Mouse (Mus musculus) large intestine, adult 2 months (tissue): ENCODE data around the gene Synpr. TPM values are rescaled to one million over a fixed set of nuclear protein-coding genes. Genes with fewer than 3 reads are reported as not detected.
A peak's percentile ranks its signal among the peaks of the same experiment; 100 is the strongest.
"Not testable (repeated sequence)": the region's sequence is repeated elsewhere in the genome, so short reads cannot be mapped to it uniquely, and the experiment has no call there.

ENCODE experiments used
- DNase-seq: peaks from one replicate; pipeline ENCODE4 v3.0.0-alpha.2; 2012; ENCODE audit warnings: low read depth, low spot score
- WGBS: fragments of 180-500 bp; shearing (Covaris S2); methylation state at CpG from one replicate; pipeline ENCODE4 v1.1.7; 2018; 5-methylcytosine and 5-hydroxymethylcytosine counted together
- polyA plus RNA-seq: library from polyadenylated mRNA; depleted of rRNA; stranded (reverse); fragments of >200 nt; gene quantifications from 2 replicates; pipeline ENCODE4 v1.2.3, GENCODE M21; 2012; rRNA removed

Gene Synpr
- 0.24 TPM in 1 of 2 replicates, not detected in the other for polyA plus RNA-seq

- no peak for DNase-seq
- 6% methylated on average over 27 of the region's 27 CpGs for WGBS
Measured at GRCm38 (mm10) chr14:13284091-13284844, at the start of gene Synpr. Synpr (plus strand) TSS chr14:13284780.

GRCm38 (mm10) chr14:13236929-13237328, 47.7 kb upstream of the Synpr start:
- peak; percentile 3 for DNase-seq
- WGBS = 14% methylated on average over 1 of the region's 1 CpGs

- 56% methylated on average over 4 of the region's 4 CpGs for WGBS
- DNase-seq = no peak
Measured at GRCm38 (mm10) chr14:13247431-13247830, 37.1 kb upstream of the Synpr start.

- DNase-seq = no peak
Measured at GRCm38 (mm10) chr14:13249361-13249760, 35.2 kb upstream of the Synpr start.

GRCm38 (mm10) chr14:13252594-13252993, 32.0 kb upstream of the Synpr start:
- WGBS = 85% methylated on average over 1 of the region's 1 CpGs

GRCm38 (mm10) chr14:13254741-13255140, 29.8 kb upstream of the Synpr start:
- 74% methylated on average over 2 of the region's 2 CpGs for WGBS
- not testable (repeated sequence) for DNase-seq

More at GRCm38 (mm10) chr14:13252594-13252993, 32.0 kb upstream of the Synpr start:
- no peak for DNase-seq

GRCm38 (mm10) chr14:13262406-13262805, 22.2 kb upstream of the Synpr start:
- 42% methylated on average over 1 of the region's 1 CpGs for WGBS
- DNase-seq = no peak

GRCm38 (mm10) chr14:13266331-13266730, 18.2 kb upstream of the Synpr start:
- no peak for DNase-seq
- whole genome bisulfite sequencing = 70% methylated on average over 2 of the region's 2 CpGs

GRCm38 (mm10) chr14:13267181-13267580, 17.4 kb upstream of the Synpr start:
- 73% methylated on average over 4 of the region's 4 CpGs for WGBS
- no peak for DNase-seq

GRCm38 (mm10) chr14:13283211-13283610, 1.4 kb upstream of the Synpr start:
- 60% methylated on average over 4 of the region's 4 CpGs for WGBS
- no peak for DNase-seq

- 14% methylated on average over 13 of the region's 13 CpGs for WGBS
- no peak for DNase-seq
Measured at GRCm38 (mm10) chr14:13284845-13285198, 242 bp downstream of the Synpr start.

- 67% methylated on average over 10 of the region's 10 CpGs for WGBS
- DNase-seq = no peak
Measured at GRCm38 (mm10) chr14:13285341-13286130, 956 bp downstream of the Synpr start.

GRCm38 (mm10) chr14:13294200-13294599, 9.6 kb downstream of the Synpr start:
- 70% methylated on average over 3 of the region's 3 CpGs for whole genome bisulfite sequencing
- DNase-seq = no peak

GRCm38 (mm10) chr14:13314323-13314722, 29.7 kb downstream of the Synpr start:
- 36% methylated on average over 1 of the region's 1 CpGs for WGBS
- no peak for DNase-seq

- DNase-seq = no peak
- 78% methylated on average over 2 of the region's 2 CpGs for WGBS
Measured at GRCm38 (mm10) chr14:13328461-13328860, 43.9 kb downstream of the Synpr start.

- WGBS = 78% methylated on average over 10 of the region's 10 CpGs
- DNase-seq = no peak
Measured at GRCm38 (mm10) chr14:13332497-13333306, 48.1 kb downstream of the Synpr start.

- DNase-seq = no peak
- 71% methylated on average over 5 of the region's 5 CpGs for WGBS
Measured at GRCm38 (mm10) chr14:13333372-13333771, 48.8 kb downstream of the Synpr start.

GRCm38 (mm10) chr14:13336162-13336561, 51.6 kb downstream of the Synpr start:
- 63% methylated on average over 4 of the region's 4 CpGs for WGBS
- DNase-seq = no peak

- WGBS = 80% methylated on average over 4 of the region's 4 CpGs
- no peak for DNase-seq
Measured at GRCm38 (mm10) chr14:13340688-13341087, 56.1 kb downstream of the Synpr start.

- WGBS = 56% methylated on average over 2 of the region's 2 CpGs
Measured at GRCm38 (mm10) chr14:13344240-13344639, 59.7 kb downstream of the Synpr start.

More at GRCm38 (mm10) chr14:13344240-13344639, 59.7 kb downstream of the Synpr start:
- DNase-seq = no peak
